Mouse (Mus musculus) stomach, embryonic 16.5 days (tissue): Measurements from ENCODE around the gene Zfp383. TPM values are rescaled to one million over a fixed set of nuclear protein-coding genes. Genes with fewer than 3 reads are reported as not detected.
A peak's percentile ranks its signal among the peaks of the same experiment; 100 is the strongest.
"Not testable (repeated sequence)": the region's sequence is repeated elsewhere in the genome, so short reads cannot be mapped to it uniquely, and the experiment has no call there.

Experiments
- ATAC-seq: fragments of 200-750 bp; cut with Nextera tagmentation; 2 replicates; pipeline ENCODE4 v1.8.0; 2017; ENCODE audit warnings: moderate number of reproducible peaks, moderate TSS enrichment; ENCODE audit not compliant: insufficient read depth, low FRiP score
- H3K27ac ChIP-seq: fragments of 300-500 bp; sonication (generic); 2 replicates; pipeline ENCODE4 v1.5.1; 2014; ENCODE audit warnings: low read length
- H3K27me3 ChIP-seq: fragments of 300-500 bp; sonication (generic); 2 replicates; pipeline ENCODE4 v1.6.1; 2014; ENCODE audit warnings: low read length, control low read depth, mixed read lengths; ENCODE audit not compliant: control insufficient read depth, insufficient read depth
- H3K36me3 ChIP-seq: fragments of 300-500 bp; sonication (generic); 2 replicates; pipeline ENCODE4 v1.6.1; 2014; ENCODE audit warnings: low read length; ENCODE audit not compliant: control insufficient read depth, insufficient read depth
- H3K4me1 ChIP-seq: fragments of 300-500 bp; sonication (generic); 2 replicates; pipeline ENCODE4 v1.6.1; 2014; ENCODE audit warnings: low read length, control low read depth, mixed read lengths; ENCODE audit not compliant: control insufficient read depth, insufficient read depth
- H3K4me2 ChIP-seq: fragments of 300-500 bp; sonication (generic); 2 replicates; pipeline ENCODE4 v1.6.1; 2014; ENCODE audit warnings: low read depth, low read length, mixed read lengths
- H3K4me3 ChIP-seq: fragments of 300-500 bp; sonication (generic); replicated peaks from 2 replicates; pipeline ENCODE4 v1.5.1; 2014; ENCODE audit warnings: mild to moderate bottlenecking, low read length
- H3K9ac ChIP-seq: fragments of 300-500 bp; sonication (generic); 2 replicates; pipeline ENCODE4 v1.6.1; 2014; ENCODE audit warnings: low read length
- H3K9me3 ChIP-seq: fragments of 300-500 bp; sonication (generic); replicated peaks from 2 replicates; pipeline ENCODE4 v1.6.1; 2016; ENCODE audit warnings: low read length, control low read depth; ENCODE audit not compliant: control insufficient read depth
- WGBS: fragments of 180-500 bp; shearing (Covaris S2); extraction: QIAGEN DNeasy Blood & Tissue Kit; methylation state at CpG from one replicate; pipeline ENCODE4 v1.1.7; 2014; 5-methylcytosine and 5-hydroxymethylcytosine counted together
- microRNA-seq: library from miRNA; unstranded; fragments of <30 nt; microRNA quantifications from one replicate; pipeline ENCODE4, GENCODE M21; 2016
- polyA plus RNA-seq: library from polyadenylated mRNA; unstranded; fragments of >200 nt; fragmentation: Nextera tagmentation; extraction: Ambion mirVana; gene quantifications from 2 replicates; pipeline ENCODE4 v1.2.1, GENCODE M21; 2015

The Zfp383 gene
- polyA plus RNA-seq, 1 experiment from 2014 or later = 4.0 TPM

DNA sequence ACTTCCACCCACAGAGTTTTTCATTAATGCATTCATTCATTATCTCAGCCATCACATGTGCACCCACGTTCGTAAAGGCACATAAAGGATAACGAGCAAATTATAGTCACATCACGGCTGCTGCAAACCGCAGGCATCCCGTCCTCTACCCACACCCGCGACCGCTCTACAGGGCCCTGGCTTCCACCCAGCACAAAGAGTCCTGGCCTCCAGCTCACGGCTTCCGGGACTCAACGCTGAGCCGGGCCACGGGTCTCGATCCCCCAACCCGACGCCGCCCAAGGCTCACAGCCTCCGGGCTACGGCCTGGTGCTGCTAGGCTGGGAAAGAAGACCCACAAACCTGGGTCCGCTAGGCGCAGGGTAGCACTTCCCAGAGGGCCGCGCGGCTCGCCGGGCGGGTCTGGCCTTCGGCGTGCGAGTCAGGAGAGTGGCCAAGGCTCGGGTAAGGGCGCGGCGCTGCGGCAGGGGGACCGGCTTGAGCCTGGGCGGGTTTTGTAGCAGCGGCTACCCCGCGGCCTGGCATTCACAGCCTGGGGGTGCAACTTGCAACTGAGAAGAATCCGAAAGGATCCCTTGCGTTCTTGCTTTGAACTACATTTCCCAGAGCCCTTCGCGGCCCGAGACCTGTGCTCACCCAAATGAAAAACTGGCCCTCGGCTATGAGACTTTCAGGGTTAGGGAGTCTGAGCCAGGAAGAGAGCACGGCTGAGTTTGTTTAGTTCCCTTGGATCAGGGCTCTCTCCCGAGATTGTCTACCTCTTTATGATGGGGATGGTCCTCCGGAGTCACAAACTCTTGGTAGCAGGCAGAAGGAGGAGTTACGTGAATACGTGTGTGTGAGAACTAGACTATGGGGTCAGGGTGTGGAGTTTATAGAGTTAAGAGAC lies 45.7 kb downstream of the Zfp383 start, which contains the start of gene Zfp74:
TSS of gene Zfp74 (minus strand) at position 577 of the 889 bp plus-strand sequence.
- WGBS = under 1% methylated on average over 52 of the region's 52 CpGs
- Histone ChIP-seq H3K27me3 (no peaks in the 10 kb centered on the region), H3K36me3 (no peaks in the 10 kb centered on the region), H3K4me1 (peaks cover 4% of the 10 kb centered on the region; the same call in 1 of the 2 replicates), H3K27ac (peak within 1 kb of the TSS; percentile 94), H3K9ac (peak within 1 kb of the TSS; percentile 92), H3K4me3 (peak within 1 kb of the TSS; percentile 78), H3K9me3 (no peaks in the 10 kb centered on the region), H3K4me2 (peak within 1 kb of the TSS; percentile 69)
- ATAC-seq = peak; percentile 90

DNA sequence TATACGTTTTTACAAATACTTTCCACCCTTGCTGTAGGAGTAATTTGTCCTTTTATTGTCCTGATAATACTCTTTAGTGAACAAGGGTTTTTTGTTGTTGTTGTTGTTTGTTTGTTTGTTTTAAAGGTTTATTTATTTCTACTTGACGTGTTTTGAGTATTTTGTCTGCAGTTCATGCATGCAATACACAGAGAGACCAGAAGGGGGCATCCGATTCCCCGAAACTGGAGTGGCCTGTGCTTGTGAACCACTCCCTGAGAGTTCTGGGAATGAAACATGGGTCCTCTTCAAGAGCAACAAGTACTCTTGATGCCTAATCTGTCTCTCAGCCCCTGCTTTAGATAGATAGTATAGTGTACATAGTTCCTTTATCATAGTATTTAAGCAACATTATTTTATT lies 46.7 kb downstream of the Zfp383 start:
- 20% methylated on average over 4 of the region's 4 CpGs for WGBS
- Histone ChIP-seq H3K27ac (no peak overlapping the region), H3K4me1 (peaks cover 4% of the 10 kb centered on the region; the same call in 1 of the 2 replicates), H3K9me3 (no peaks in the 10 kb centered on the region), H3K9ac (no peak overlapping the region), H3K27me3 (no peaks in the 10 kb centered on the region), H3K36me3 (no peaks in the 10 kb centered on the region), H3K4me3 (peak overlapping the region; percentile 78), H3K4me2 (peak overlapping the region; percentile 69)
- no peak for ATAC-seq

DNA sequence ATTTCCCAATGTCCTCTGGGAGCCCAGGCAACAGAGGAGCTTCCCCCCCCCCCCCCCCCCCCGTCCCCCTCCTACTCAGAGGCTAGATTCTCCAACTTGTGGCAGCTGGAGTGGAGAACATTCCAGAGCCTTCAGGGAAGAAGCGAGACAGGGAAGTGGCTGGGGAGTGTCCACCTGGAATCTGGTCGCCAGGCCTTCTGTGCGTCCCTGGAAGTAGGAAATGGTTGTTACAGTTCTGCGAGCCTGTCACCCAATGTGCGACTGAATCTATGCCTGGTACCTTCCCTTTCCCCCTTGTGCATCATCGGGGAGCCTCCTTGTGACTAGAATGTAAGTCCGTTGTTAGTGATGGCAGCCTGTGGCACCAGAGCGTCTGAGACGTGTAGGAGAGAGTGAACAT lies 48.2 kb downstream of the Zfp383 start:
- H3K4me1 ChIP-seq = peaks cover 4% of the 10 kb centered on the region; the same call in 1 of the 2 replicates
- WGBS = 44% methylated on average over 10 of the region's 10 CpGs
- peak overlapping the region; percentile 9 for H3K4me3 ChIP-seq
- 0 out of 2 replicates have a peak overlapping the region, but pooled peaks have one; percentile 4 for H3K4me2 ChIP-seq
- H3K9me3 ChIP-seq = no peaks in the 10 kb centered on the region
- no peaks in the 10 kb centered on the region for H3K27me3 ChIP-seq
- 0 out of 2 replicates have a peak overlapping the region, but pooled peaks have one; percentile 16 for H3K9ac ChIP-seq
- no peak overlapping the region for H3K27ac ChIP-seq
- no peaks in the 10 kb centered on the region for H3K36me3 ChIP-seq
- no peak for ATAC-seq

DNA sequence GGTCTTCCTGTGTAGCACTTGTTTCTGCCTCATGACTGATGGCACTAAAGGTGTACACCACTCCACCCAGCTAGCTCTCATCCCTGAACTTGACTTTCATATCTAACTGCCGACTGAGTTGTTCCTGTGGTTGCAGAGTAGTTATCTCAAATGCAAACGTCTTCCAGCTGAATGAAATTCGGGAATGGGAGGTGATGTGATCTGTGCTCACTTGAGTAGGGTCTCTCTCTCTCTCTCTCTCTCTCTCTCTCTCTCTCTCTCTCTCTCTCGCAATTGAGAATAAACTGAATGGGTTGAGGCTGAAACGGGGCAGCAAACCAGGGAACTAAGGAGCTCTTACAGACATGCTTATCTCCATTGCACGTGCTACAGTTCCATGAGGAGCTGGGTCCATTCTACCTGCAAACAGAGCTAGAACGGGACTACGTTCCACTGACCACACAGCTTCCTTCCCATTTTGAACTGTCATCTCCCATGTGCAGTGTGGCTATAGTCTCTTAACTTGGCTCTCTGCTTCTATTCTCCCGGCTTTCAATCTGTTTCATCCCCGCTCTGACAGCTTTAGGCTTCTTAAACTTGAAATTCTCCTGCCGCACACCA lies 50.2 kb downstream of the Zfp383 start:
- no peak for ATAC-seq
- no peak overlapping the region for H3K27ac ChIP-seq
- no peak overlapping the region for H3K9ac ChIP-seq
- H3K4me2 ChIP-seq = no peak overlapping the region
- H3K36me3 ChIP-seq = no peaks in the 10 kb centered on the region
- H3K27me3 ChIP-seq = no peaks in the 10 kb centered on the region
- peaks cover 4% of the 10 kb centered on the region; the same call in 1 of the 2 replicates for H3K4me1 ChIP-seq
- no peaks in the 10 kb centered on the region for H3K9me3 ChIP-seq
- WGBS = 81% methylated on average over 11 of the region's 11 CpGs
- H3K4me3 ChIP-seq = no peak overlapping the region

DNA sequence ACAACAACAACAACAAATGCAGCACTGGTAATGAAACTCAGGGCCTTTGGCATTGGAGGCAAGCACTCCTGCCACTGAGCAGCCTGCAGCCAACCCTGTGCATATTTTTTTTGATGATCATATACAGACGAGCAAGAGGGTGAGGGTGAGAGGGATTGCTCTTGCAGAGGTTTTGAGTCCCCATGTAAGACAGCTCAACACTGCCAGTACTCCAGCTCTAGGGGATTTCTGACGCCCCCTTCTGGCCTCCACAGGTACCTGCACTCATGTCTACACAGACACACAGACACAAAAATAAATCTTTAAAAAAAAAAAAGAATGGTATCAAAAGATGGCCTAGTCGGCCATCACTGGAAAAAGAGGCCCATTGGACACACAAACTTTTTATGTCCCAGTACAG lies 51.0 kb downstream of the Zfp383 start:
- 55% methylated on average over 3 of the region's 3 CpGs for WGBS
- no peak for ATAC-seq
- no peak overlapping the region for H3K4me3 ChIP-seq
- H3K27me3 ChIP-seq = no peaks in the 10 kb centered on the region
- no peaks in the 10 kb centered on the region for H3K36me3 ChIP-seq
- no peak overlapping the region for H3K9ac ChIP-seq
- peaks cover 4% of the 10 kb centered on the region; the same call in 1 of the 2 replicates for H3K4me1 ChIP-seq
- H3K9me3 ChIP-seq = no peaks in the 10 kb centered on the region
- no peak overlapping the region for H3K27ac ChIP-seq
- H3K4me2 ChIP-seq = no peak overlapping the region

DNA sequence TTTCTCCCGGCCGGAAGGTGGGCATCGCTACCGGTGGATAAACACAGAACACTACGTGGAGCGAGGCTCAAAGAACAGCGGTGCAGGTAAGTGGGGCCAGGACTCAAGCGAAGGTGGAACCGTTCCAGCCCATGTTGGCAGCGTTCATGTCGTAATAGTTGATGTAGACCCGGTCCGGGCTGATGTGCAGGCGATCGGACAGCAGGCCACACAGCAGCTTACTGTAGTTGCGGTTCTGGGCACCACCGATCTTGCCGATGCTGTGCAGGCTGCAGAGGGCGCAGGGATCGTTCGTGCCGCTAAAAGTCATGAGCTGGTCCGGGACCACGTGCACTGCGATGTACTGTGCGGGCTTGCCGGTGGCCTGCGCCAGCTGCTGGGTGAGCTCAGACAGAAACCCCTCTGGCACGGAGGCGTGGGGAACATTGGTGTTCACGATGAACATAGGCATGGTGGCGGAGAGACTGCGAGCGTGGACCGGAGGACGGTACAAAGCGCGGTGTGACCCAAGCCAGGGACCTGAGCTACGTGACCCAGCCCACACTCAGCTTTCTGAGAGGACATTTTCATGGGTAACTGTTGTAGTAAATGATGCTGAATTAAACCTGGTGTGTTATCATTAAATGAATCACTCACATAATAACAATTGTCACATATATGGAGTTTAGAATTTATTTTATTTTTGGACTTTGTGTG lies 57.2 kb downstream of the Zfp383 start:
- H3K9ac ChIP-seq, ATAC-seq, H3K9me3 ChIP-seq, H3K4me2 ChIP-seq, H3K27ac ChIP-seq, H3K4me3 ChIP-seq, H3K27me3 ChIP-seq, H3K4me1 ChIP-seq, H3K36me3 ChIP-seq: not testable (repeated sequence)
- 54% methylated on average over 33 of the region's 39 CpGs for WGBS

Small RNA genes within 50 kb of the gene (microRNA-seq; reads per million reads assigned to microRNA genes)
- not detected for gene Mir7668

Other genes with a start within 250 kb of the Zfp383 start
- gene Catsperg2, start 181.2 kb upstream of the Zfp383 start, polyA plus RNA-seq = 0.14 TPM in 1 of 2 replicates, not detected in the other
- gene Zfp84, start 139.7 kb upstream of the Zfp383 start, polyA plus RNA-seq = 11.8 and 12.4 TPM in 2 replicates
- gene Zfp30, start 124.2 kb upstream of the Zfp383 start, polyA plus RNA-seq = 5.1 and 5.4 TPM in 2 replicates
- gene Zfp790, start 92.1 kb upstream of the Zfp383 start, polyA plus RNA-seq = 13.0 and 13.4 TPM in 2 replicates
- 4.7 and 4.9 TPM in 2 replicates for gene Zfp940, start 54.6 kb upstream of the Zfp383 start, polyA plus RNA-seq
- 6.1 and 7.1 TPM in 2 replicates for gene Zfp420, start 48.2 kb upstream of the Zfp383 start, polyA plus RNA-seq
- gene Zfp27, start 1.7 kb upstream of the Zfp383 start, polyA plus RNA-seq = 8.4 and 10.2 TPM in 2 replicates
- gene Zfp74, start 45.9 kb downstream of the Zfp383 start, polyA plus RNA-seq = 8.1 and 8.8 TPM in 2 replicates
- 14.0 and 14.9 TPM in 2 replicates for gene Zfp568, start 75.7 kb downstream of the Zfp383 start, polyA plus RNA-seq
- gene Zfp14, start 143.2 kb downstream of the Zfp383 start, polyA plus RNA-seq = 3.7 and 4.6 TPM in 2 replicates
- gene Zfp82, start 164.7 kb downstream of the Zfp383 start, polyA plus RNA-seq = 4.5 and 5.1 TPM in 2 replicates
- 0.70 and 0.87 TPM in 2 replicates for gene Gm26920, start 182.2 kb downstream of the Zfp383 start, polyA plus RNA-seq
- gene Zfp566, start 182.3 kb downstream of the Zfp383 start, polyA plus RNA-seq = 6.8 and 8.6 TPM in 2 replicates
- 96.5 and 108 TPM in 2 replicates for gene Zfp260, start 186.6 kb downstream of the Zfp383 start, polyA plus RNA-seq
- 9.5 TPM in 2 replicates for gene Zfp382, start 213.7 kb downstream of the Zfp383 start, polyA plus RNA-seq